Mouse (Mus musculus) stomach, postnatal 0 days (tissue): ENCODE measurements at regions not wholly inside any gene's neighbourhood (a gene's known extent, or its start where the extent isn't known, plus 50 kb on each side); places are given as distances from the start of the nearest gene placed in this dataset.

Experiments
- CTCF ChIP-seq: IDR thresholded peaks from 2 replicates; pipeline ENCODE4 v1.5.1; 2016; ENCODE audit warnings: antibody characterized with exemption, low read depth, mild to moderate bottlenecking, moderate library complexity
- EP300 ChIP-seq: optimal IDR thresholded peaks from 2 replicates; pipeline ENCODE3; 2016; ENCODE audit warnings: antibody characterized with exemption

- TF ChIP-seq CTCF (no peak), EP300 (no peak)
Measured at GRCm38 (mm10) chr13:69380403-69380802, 153.1 kb upstream of the Nsun2 start.
